Comparison of ENCODE assay signal across 8 mouse cellular contexts in genomic region chr8:30916184-30916751, GRCm38 (mm10).
DNase-seq lines count a peak whose midpoint lies in the region; ATAC-seq lines count a peak whose summit lies in the region.

No protein-coding gene starts in this region.

- H3K36me3 ChIP-seq in forebrain, embryonic 12.5 days (replicated peaks): no peaks in the 10 kb centered on the region

- H3K27me3 ChIP-seq in forebrain, embryonic 12.5 days: peaks cover 22% of the 10 kb centered on the region

- WGBS in forebrain, embryonic 12.5 days: 5% methylated on average over 12 of the region's 12 CpGs

- H3K9me3 ChIP-seq in forebrain, embryonic 12.5 days: no peaks in the 10 kb centered on the region

- peak; percentile 10 for DNase-seq in right cerebral cortex, adult 18-20 months
- no peak for DNase-seq in right cerebral cortex, postnatal 25 days
- DNase-seq in kidney, postnatal 4 days: peak; percentile 31 to 34
- peak; percentile 1 for DNase-seq in lung, postnatal 36 days
- DNase-seq in telencephalon, adult 2 months (ENCODE audit: low read depth, low spot score): peak; percentile 17
- DNase-seq in spleen, postnatal 4 days (ENCODE audit: low spot score in 2 of 2): no peak
- no peak for DNase-seq in ovary, postnatal 14 days (ENCODE audit: low spot score)

- peak; percentile 52 for ATAC-seq in forebrain, embryonic 12.5 days (ENCODE audit: low FRiP score)

- peak overlapping the region; percentile 57 for H3K27ac ChIP-seq in forebrain, embryonic 12.5 days

- peak overlapping the region; percentile 70 for H3K4me2 ChIP-seq in forebrain, embryonic 12.5 days

- H3K4me3 ChIP-seq in forebrain, embryonic 12.5 days (replicated peaks): peak overlapping the region; percentile 39

- peak overlapping the region; percentile 57 for H3K9ac ChIP-seq in forebrain, embryonic 12.5 days

- H3K4me1 ChIP-seq in forebrain, embryonic 12.5 days: peaks cover 25% of the 10 kb centered on the region

Comparison
In these comparisons a context has a peak if more than half of its experiments do, and no peak if none do; other contexts are left out.
1. DNase-seq: peak in right cerebral cortex, adult 18-20 months (single experiment), kidney, postnatal 4 days (2 of 2), lung, postnatal 36 days (single experiment) and telencephalon, adult 2 months (single experiment); none in right cerebral cortex, postnatal 25 days (single experiment), spleen, postnatal 4 days (0 of 2) and ovary, postnatal 14 days (single experiment).